Mouse (Mus musculus): ENCODE results near the gene Plcg1. TPM values are rescaled to one million over a fixed set of nuclear protein-coding genes. Genes with fewer than 3 reads are reported as not detected.

Gene Plcg1
- total RNA-seq, 4 experiments from 2014 or later: 103 to 121 (median 114) TPM

DNA sequence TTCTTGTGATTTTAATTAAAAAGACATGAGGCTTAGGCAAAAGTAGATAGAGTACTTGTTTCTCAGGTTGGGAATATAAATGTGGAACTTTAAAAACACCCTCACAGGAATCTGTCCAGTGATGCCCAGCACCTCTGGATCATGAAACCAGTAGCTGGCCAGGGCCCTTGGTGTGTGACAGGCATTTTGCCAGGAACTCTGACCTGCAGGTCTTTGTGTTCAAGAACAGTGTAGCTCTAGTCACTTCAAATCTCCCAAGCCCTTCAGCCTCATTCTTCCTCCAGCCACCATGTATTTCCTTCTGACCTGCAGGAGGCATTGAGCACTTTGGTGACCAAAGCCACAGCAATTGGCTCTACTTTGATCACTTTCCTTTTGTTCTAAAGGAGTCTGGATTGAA lies 39.3 kb downstream of the Plcg1 start:
- DNase-seq (ENCODE audit: low spot score in 2 of 2): no peak

DNA sequence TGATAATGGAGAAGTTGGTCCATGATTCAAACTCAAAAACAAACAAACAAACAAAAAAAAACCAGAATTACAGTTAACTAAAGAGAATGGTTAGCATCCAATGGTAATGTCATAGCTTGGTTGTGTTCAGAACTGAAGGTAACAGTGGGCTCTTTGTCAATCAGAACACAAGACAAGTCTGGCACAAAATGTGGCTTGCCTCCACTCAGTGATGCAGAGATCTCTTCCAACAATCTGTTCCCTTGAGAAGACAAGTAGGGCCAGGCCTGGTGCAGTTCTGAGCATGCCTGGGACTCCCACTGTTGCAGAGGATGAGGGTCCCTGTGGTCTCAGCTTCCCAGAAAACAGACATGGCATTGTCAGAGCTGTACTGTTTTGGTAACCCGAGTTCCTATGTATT lies 39.8 kb downstream of the Plcg1 start:
- no peak for DNase-seq (ENCODE audit: low spot score in 2 of 2)

DNA sequence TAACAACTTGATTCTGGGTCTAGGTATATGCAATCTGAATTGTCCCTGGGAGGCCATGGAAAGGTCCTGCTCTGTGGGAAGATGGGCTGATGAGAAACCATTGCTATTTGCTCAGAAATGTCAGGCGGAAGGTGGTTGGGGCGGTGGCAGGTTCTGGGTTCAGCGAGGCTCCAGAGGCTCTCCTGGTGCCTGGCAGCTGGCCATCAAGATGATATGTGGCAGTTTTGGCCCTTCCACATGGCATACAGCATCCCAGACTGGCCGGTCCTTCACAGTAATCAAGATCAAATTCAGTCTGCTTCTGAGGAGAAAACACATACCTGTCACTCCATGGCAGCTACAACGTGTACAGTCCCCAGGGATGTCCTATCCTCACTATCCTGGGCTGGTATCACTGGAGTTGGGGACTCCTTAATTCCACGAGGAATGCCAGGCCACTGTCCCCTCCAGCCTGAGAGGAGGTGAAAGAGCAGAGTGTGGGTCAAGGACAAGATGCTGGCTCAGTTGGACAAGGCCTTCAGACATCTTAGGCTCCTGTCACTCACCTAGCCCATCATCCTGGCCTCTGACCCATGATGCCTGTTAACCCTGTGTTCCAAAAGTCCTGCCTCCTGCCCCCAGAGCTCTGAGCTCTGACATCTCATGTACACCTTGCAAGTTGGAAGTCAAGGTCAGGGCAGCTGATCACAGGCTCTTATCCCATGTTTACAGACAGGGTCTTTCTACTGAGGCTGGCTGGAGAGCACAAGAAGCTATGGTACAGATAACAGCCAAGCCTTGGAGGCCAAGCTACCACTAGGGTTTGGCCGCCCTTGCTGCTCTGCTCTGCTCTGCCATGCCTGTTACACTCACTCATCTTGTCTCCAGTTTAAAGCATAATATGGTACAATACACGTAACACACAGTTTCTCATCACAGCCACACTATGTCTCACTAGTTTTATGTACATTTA lies 40.5 kb downstream of the Plcg1 start:
- no peak for DNase-seq (ENCODE audit: low spot score in 2 of 2)

DNA sequence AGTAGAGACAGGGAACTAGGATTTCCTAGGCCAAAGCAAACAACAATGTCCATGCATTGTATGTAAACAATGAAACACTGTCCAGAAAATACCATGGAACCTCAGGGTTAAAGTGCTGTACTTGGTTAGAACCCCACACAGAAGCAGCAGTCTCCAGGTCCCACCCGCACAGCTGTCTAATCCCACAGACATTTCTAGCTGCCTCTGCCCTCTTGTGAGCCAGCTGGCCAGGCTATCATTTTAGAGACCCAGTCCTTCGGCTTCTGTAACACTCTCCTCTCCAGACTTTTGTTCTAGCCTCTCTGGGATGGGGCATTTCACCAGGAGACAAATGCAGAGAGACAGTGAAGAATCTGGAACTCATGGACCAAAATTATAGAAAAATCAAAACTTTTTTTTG lies 46.9 kb downstream of the Plcg1 start:
- DNase-seq (ENCODE audit: low spot score in 2 of 2): no peak

DNA sequence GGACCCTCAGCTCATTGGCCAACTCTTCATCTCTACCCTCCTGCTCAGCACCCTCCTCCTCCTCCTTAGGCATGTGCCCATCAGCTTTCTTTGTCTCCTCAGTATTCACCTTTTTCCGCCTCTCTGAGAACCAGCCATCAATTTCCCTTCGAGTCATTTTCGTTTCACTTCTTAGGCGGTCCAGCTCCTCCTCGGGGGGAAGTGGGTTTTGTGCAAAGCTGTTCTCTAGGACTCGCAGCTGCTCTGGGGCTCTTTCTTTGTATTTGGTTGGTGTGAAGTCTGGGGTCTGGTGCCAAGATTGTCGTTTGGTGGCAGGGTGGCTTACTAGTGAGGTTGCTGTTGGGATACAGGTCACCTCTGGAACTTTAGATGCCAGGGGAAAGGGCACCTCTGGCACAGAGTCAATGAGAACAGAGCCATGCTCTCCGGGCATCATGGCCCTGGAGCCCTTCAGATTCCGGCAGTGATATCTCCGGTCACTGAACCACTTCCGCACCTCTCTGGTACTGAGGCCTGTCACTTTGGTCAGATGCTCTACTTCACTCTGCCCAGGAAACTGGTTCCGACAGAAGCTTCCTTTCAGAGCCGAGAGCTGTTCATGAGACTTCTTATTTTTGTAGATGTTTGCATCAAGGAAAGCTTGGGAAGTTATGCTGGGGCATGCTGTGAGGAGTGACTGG lies 49.2 kb downstream of the Plcg1 start:
- no peak for DNase-seq (ENCODE audit: low spot score in 2 of 2)

DNA sequence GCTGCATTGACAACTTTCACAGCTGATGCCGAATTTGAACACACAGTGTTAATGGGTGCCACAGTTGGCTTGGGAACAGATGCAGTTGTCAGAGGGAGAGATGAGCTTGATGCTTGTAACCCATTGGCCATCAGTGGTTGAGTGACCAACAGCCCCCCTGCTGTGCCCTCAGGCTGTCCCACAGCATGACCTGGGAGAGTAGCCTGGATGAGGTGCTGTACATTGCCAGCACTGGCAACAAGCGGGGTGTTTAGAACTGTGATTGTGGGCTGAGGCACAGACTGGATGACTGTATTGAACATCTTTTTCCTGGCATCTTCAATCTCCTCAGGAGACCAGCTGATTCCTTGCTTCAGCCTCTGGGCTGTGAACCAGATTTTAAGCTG lies 49.7 kb downstream of the Plcg1 start:
- no peak for DNase-seq (ENCODE audit: low spot score in 2 of 2)

- no peak for DNase-seq (ENCODE audit: low spot score in 2 of 2)
Observed at GRCm38 (mm10) chr2:160786333-160786732, 55.2 kb downstream of the Plcg1 start.

DNA sequence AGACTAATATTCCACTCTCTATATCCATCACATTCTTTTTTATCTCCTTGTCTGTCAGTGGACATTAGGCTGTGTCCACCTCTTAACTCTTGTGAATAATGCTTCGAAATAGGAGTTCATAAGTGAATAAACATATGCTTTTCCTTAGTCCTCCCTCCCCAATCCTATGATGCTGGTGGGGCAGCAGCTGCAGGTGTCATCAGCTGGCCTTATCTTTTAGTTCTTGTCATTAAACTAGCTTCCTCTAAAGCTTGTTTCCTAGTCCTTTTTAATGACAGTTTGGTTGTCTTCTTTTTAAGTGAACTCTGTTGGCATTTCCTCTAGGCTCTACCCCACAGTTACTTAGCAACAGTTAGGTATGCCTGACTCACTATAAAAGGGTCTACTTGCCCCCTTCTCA lies 57.9 kb downstream of the Plcg1 start:
- no peak for DNase-seq (ENCODE audit: low spot score in 2 of 2)

DNA sequence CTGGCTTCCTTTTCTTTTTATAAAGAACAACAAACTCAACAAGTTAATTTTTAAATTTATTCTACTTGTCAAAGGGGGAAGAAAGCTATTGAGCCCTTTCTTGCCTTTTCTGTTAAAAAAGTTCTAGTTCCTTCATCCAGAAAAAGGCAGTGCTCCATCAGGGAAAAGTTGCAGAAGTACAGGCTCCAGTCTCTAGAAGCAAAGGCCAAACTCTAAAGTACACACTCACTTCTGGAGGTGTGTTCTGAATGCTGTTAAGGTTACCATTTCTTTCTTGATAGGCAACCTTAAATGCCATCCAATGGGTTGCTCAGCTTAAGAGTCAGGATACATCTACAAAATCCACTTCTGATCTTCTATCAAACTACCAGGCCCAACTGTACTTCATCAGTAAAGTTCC lies 58.6 kb downstream of the Plcg1 start:
- no peak for DNase-seq (ENCODE audit: low spot score in 2 of 2)

- DNase-seq (ENCODE audit: low spot score in 2 of 2): no peak
Observed at GRCm38 (mm10) chr2:160793117-160793516, 62.0 kb downstream of the Plcg1 start.

DNA sequence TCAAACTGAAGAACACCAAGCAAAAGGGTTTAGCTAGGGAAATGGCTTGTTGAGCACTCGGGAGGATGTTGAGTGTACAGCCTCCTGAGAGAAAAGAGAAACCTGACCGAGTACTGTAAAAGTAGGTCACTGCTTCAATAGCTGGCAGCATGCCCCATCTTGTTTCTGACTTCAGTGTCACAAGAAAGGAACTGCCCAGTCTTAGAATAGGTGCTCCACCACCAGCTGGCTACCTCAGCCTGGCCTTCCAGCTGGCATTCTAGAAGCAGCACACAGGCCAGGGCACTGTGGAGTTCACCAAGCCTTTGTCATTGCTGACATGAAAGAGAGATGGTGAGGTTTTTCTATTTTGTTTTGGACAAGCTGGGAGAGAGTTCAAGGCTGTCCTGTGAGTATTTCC lies 65.9 kb downstream of the Plcg1 start:
- DNase-seq (ENCODE audit: low spot score in 2 of 2): peak in 1 of 2 experiments; percentile 52

- DNase-seq (ENCODE audit: low spot score in 2 of 2): no peak
Observed at GRCm38 (mm10) chr2:160798206-160798605, 67.1 kb downstream of the Plcg1 start.

DNA sequence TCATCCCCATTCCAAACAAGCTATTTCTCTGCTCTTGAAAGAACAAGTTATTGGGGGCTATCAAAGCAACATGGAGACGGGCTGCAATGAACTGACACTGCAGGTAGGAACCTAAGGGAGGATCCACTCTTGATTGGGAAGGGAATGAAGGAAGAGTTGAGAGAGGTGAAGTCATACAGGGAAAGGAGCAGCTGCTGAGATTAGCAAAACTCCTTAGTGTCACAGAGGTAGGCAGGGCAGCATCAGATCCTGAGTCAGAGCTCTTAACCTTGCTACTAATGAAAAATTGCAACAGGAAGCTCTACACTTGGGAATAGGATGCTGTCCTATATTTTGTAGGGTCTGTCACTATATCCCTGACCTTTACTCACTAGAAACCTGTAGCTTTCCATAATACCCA lies 69.9 kb downstream of the Plcg1 start:
- DNase-seq (ENCODE audit: low spot score in 2 of 2): no peak

DNA sequence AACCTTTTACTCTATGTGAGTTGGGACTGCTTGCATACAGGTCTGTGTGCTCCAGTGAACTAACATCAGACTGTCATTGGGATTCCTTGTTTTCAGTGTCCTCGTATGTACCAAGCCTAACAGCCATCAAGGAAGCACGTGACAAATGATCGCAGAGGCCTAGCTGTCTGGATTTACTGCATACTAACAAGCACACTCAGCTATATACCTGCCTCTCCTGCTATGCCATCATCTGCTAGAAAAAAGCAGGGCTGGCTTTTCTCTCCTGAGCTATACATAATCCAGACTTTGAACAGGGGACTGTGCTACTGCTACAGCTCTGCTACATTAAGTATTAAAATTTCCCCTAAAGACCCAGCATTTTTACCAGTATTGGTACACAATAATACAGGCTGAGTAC lies 71.2 kb downstream of the Plcg1 start:
- no peak for DNase-seq (ENCODE audit: low spot score in 2 of 2)

GRCm38 (mm10) chr2:160804794-160805527 lies 73.9 kb downstream of the Plcg1 start:
- DNase-seq (ENCODE audit: low spot score in 2 of 2): no peak

GRCm38 (mm10) chr2:160806091-160806521 lies 75.0 kb downstream of the Plcg1 start:
- peak in 1 of 2 experiments; percentile 39 for DNase-seq (ENCODE audit: low spot score in 2 of 2)

- no peak for DNase-seq (ENCODE audit: low spot score in 2 of 2)
Observed at GRCm38 (mm10) chr2:160810376-160810775, 79.3 kb downstream of the Plcg1 start.

GRCm38 (mm10) chr2:160810802-160811201 lies 79.7 kb downstream of the Plcg1 start:
- no peak for DNase-seq (ENCODE audit: low spot score in 2 of 2)
